Mouse (Mus musculus) neural tube, embryonic 15.5 days (tissue): ENCODE measurements at regions not wholly inside any gene's neighbourhood (a gene's known extent, or its start where the extent isn't known, plus 50 kb on each side); places are given as distances from the start of the nearest gene placed in this dataset.

ENCODE experiments used
- ATAC-seq: fragments of 200-750 bp; cut with Nextera tagmentation; 2 replicates; pipeline ENCODE4 v1.8.0; 2017; ENCODE audit warnings: mild to moderate bottlenecking, moderate TSS enrichment, moderate library complexity; ENCODE audit not compliant: low FRiP score
- H3K27ac ChIP-seq: fragments of 300-500 bp; sonication (generic); replicated peaks from 2 replicates; pipeline ENCODE4 v1.5.1; 2015; ENCODE audit warnings: mild to moderate bottlenecking, inconsistent platforms
- H3K27me3 ChIP-seq: fragments of 300-500 bp; sonication (generic); replicated peaks from 2 replicates; pipeline ENCODE4 v1.6.1; 2015; ENCODE audit warnings: inconsistent platforms
- H3K36me3 ChIP-seq: fragments of 300-500 bp; sonication (generic); 2 replicates; pipeline ENCODE4 v1.6.1; 2015; ENCODE audit warnings: inconsistent platforms
- H3K4me1 ChIP-seq: fragments of 300-500 bp; sonication (generic); 2 replicates; pipeline ENCODE4 v1.6.1; 2015; ENCODE audit warnings: inconsistent platforms
- H3K4me2 ChIP-seq: fragments of 300-500 bp; sonication (generic); 2 replicates; pipeline ENCODE4 v1.6.1; 2015; ENCODE audit warnings: inconsistent platforms, mild to moderate bottlenecking, moderate library complexity
- H3K4me3 ChIP-seq: fragments of 300-500 bp; sonication (generic); replicated peaks from 2 replicates; pipeline ENCODE4 v1.5.1; 2015; ENCODE audit warnings: mild to moderate bottlenecking, inconsistent platforms
- H3K9ac ChIP-seq: fragments of 300-500 bp; sonication (generic); replicated peaks from 2 replicates; pipeline ENCODE4 v1.6.1; 2015; ENCODE audit warnings: mild to moderate bottlenecking, inconsistent platforms
- H3K9me3 ChIP-seq: fragments of 300-500 bp; sonication (generic); replicated peaks from 2 replicates; pipeline ENCODE4 v1.6.1; 2016; ENCODE audit warnings: inconsistent platforms
- WGBS: fragments of 180-500 bp; shearing (Covaris S2); methylation state at CpG from one replicate; pipeline ENCODE4 v1.1.7; 2015; ENCODE audit warnings: mixed read lengths; 5-methylcytosine and 5-hydroxymethylcytosine counted together

- Histone ChIP-seq H3K36me3 (no peaks in the 10 kb centered on the region), H3K4me2 (no peak overlapping the region), H3K27me3 (no peaks in the 10 kb centered on the region), H3K4me3 (no peak overlapping the region), H3K9ac (no peak overlapping the region), H3K9me3 (no peaks in the 10 kb centered on the region), H3K4me1 (no peaks in the 10 kb centered on the region), H3K27ac (no peak overlapping the region)
- ATAC-seq = no peak
- WGBS = 88% methylated on average over 1 of the region's 1 CpGs
These were observed 436.6 kb upstream of the Cntn6 start for GRCm38 (mm10) chr6:104055996-104056395.

GRCm38 (mm10) chr6:104061692-104062263 is 430.8 kb upstream of the Cntn6 start:
- no peaks in the 10 kb centered on the region for H3K36me3 ChIP-seq
- H3K9ac ChIP-seq = no peak overlapping the region
- no peak overlapping the region for H3K4me2 ChIP-seq
- no peaks in the 10 kb centered on the region for H3K27me3 ChIP-seq
- H3K4me1 ChIP-seq = no peaks in the 10 kb centered on the region
- H3K27ac ChIP-seq = no peak overlapping the region
- H3K4me3 ChIP-seq = no peak overlapping the region
- no peak for ATAC-seq
- no peaks in the 10 kb centered on the region for H3K9me3 ChIP-seq

- H3K4me3 ChIP-seq = no peak overlapping the region
- H3K4me1 ChIP-seq = no peaks in the 10 kb centered on the region
- no peak for ATAC-seq
- H3K36me3 ChIP-seq = no peaks in the 10 kb centered on the region
- WGBS = 64% methylated on average over 3 of the region's 3 CpGs
- no peak overlapping the region for H3K27ac ChIP-seq
- no peak overlapping the region for H3K9ac ChIP-seq
- H3K9me3 ChIP-seq = no peaks in the 10 kb centered on the region
- no peak overlapping the region for H3K4me2 ChIP-seq
- no peaks in the 10 kb centered on the region for H3K27me3 ChIP-seq
These were observed 412.0 kb upstream of the Cntn6 start for GRCm38 (mm10) chr6:104080581-104080980.

GRCm38 (mm10) chr6:104082242-104082641 is 410.3 kb upstream of the Cntn6 start:
- no peaks in the 10 kb centered on the region for H3K4me1 ChIP-seq
- H3K27ac ChIP-seq = no peak overlapping the region
- H3K27me3 ChIP-seq = no peaks in the 10 kb centered on the region
- no peak overlapping the region for H3K4me2 ChIP-seq
- ATAC-seq = no peak
- H3K36me3 ChIP-seq = no peaks in the 10 kb centered on the region
- no peak overlapping the region for H3K9ac ChIP-seq
- H3K4me3 ChIP-seq = no peak overlapping the region
- H3K9me3 ChIP-seq = no peaks in the 10 kb centered on the region
- WGBS = 92% methylated on average over 2 of the region's 2 CpGs

- H3K27me3 ChIP-seq = no peaks in the 10 kb centered on the region
- H3K27ac ChIP-seq = no peak overlapping the region
- no peaks in the 10 kb centered on the region for H3K9me3 ChIP-seq
- H3K4me3 ChIP-seq = no peak overlapping the region
- no peaks in the 10 kb centered on the region for H3K36me3 ChIP-seq
- no peak overlapping the region for H3K9ac ChIP-seq
- H3K4me2 ChIP-seq = no peak overlapping the region
- no peak for ATAC-seq
- WGBS = 82% methylated on average over 5 of the region's 5 CpGs
- no peaks in the 10 kb centered on the region for H3K4me1 ChIP-seq
These were observed 384.2 kb upstream of the Cntn6 start for GRCm38 (mm10) chr6:104108386-104108785.
